Mouse (Mus musculus): ENCODE measurements around the gene Hmbs.

Gene Hmbs

GRCm38 (mm10) chr9:44287401-44288075, 56.5 kb downstream of the Hmbs start:
- peak; percentile 73 for DNase-seq

DNA sequence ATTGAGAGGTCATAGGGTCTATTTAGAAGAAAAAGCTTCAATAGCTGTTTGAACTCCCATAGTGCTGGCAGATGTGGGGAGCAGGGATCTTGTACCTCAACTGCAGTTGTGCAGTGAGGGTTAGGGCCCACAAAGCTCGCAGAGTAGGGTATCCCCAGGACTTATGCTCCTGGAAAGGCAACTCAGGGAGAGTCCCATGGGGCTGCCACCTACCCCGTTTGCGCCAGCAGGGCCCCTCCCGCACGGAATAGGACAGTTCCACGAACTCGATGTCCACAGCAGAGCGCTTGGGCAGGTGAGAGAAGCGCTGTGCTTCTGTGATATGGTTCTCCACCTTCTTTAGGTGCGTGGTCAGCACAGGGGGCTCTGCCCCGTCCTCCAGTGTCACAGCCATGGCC, 57.0 kb downstream of the Hmbs start:
- DNase-seq, result peak; percentile 68
